Mouse (Mus musculus): ENCODE results near the gene Hist2h2bb. TPM values are rescaled to one million over a fixed set of nuclear protein-coding genes. Genes with fewer than 3 reads are reported as not detected.
A peak's percentile ranks its signal among the peaks of the same experiment; 100 is the strongest.
"Not testable (repeated sequence)": the region's sequence is repeated elsewhere in the genome, so short reads cannot be mapped to it uniquely, and the experiment has no call there.

The Hist2h2bb gene
- 4.0 and 7.9 TPM in 2 replicates for polyA plus RNA-seq (2014; fragmentation: Nextera tagmentation; extraction: Ambion mirVana)

DNA sequence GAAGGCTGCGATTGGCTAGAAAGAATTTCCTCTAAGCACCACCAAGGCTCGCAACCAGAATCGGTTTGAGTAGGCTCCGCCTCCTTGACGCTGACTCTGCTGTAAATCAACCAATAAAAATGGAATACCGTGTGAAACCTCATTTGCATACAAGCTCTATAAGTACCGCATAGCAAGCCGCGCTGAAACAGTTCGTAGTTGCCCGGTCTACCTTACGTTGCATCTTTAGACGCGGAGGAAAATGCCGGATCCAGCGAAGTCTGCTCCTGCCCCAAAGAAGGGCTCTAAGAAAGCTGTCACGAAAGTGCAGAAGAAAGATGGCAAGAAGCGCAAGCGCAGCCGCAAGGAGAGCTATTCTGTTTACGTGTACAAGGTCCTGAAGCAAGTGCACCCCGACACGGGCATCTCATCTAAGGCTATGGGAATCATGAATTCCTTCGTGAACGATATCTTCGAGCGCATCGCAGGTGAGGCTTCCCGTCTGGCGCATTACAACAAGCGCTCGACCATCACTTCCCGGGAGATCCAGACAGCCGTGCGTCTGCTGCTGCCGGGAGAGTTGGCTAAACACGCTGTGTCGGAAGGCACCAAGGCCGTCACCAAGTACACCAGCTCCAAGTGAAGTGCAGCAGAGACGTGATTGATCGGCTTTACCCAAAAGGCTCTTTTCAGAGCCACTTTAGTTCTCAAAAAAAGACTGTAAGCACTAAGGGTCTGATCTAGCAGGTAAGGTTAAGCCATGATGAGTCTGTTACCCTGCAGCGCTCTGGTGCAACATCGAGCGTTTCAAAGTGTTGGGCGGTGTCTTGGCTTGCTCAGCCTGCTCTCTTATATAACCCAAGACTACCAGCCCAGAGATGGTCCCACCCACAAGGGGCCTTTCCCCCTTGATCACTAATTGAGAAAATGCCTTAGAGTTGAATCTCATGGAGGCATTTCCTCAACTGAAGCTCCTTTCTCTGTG is at the start of gene Hist2h2bb:
TSS of gene Hist2h2bb (plus strand) at position 242 of the 964 bp plus-strand sequence.
- peak within 1 kb of the TSS; percentile 87 to 95 for H3K27ac ChIP-seq (replicated peaks in 1 of 2; ENCODE audit: control insufficient read depth in 1 of 2, insufficient read depth in 1 of 2, low read depth in 2 of 2, low read length in 2 of 2)
- peak within 1 kb of the TSS; percentile 95 for H3K4me2 ChIP-seq (ENCODE audit: low read length)
- H3K36me3 ChIP-seq (ENCODE audit: control insufficient read depth, insufficient read depth, low read length) = no peaks in the 10 kb centered on the region
- peak; percentile 93 for ATAC-seq (ENCODE audit: insufficient number of reproducible peaks, insufficient read depth, low FRiP score, low read depth)
- H3K27me3 ChIP-seq (ENCODE audit: control insufficient read depth, insufficient read depth, low read length) = no peaks in the 10 kb centered on the region
- no peaks in the 10 kb centered on the region for H3K9me3 ChIP-seq (ENCODE audit: control insufficient read depth, low read length)
- peak within 1 kb of the TSS; percentile 49 to 53 for H3K4me3 ChIP-seq (ENCODE audit: control insufficient read depth in 1 of 2, insufficient read depth in 1 of 2, low read depth in 1 of 2, low read length in 2 of 2)
- under 1% methylated on average over 45 of the region's 45 CpGs for WGBS
- H3K9ac ChIP-seq (ENCODE audit: low read length) = peak within 1 kb of the TSS; percentile 83
- peaks cover 2 to 5% of the 10 kb centered on the region in 2 experiments; a peak in 3 of 4 replicates for H3K4me1 ChIP-seq (ENCODE audit: control insufficient read depth in 2 of 2, insufficient read depth in 2 of 2, low read length in 2 of 2)

DNA sequence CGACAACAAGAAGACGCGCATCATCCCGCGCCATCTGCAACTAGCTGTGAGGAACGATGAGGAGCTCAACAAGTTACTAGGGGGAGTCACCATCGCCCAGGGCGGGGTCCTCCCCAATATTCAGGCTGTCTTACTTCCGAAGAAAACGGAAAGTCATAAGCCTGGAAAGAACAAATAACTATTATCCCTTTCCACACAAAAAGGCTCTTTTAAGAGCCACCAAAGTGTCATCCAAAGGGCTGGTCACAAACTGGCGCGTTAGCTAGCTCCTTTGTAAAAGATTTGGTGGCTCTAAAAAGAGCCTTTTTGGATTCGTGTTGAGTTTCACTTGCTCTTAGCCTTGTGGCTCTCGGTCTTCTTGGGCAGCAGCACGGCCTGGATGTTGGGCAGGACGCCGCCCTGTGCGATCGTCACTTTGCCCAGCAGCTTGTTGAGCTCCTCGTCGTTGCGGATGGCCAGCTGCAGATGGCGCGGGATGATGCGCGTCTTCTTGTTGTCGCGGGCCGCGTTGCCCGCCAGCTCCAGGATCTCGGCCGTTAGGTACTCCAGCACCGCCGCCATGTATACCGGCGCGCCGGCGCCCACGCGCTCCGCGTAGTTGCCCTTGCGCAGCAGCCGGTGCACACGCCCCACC is 49.3 kb upstream of the Hist2h2bb start:
- WGBS = under 1% methylated on average over 33 of the region's 47 CpGs
- ATAC-seq (ENCODE audit: insufficient number of reproducible peaks, insufficient read depth, low FRiP score, low read depth); H3K27me3 ChIP-seq (ENCODE audit: control insufficient read depth, insufficient read depth, low read length); H3K36me3 ChIP-seq (ENCODE audit: control insufficient read depth, insufficient read depth, low read length); H3K9me3 ChIP-seq (ENCODE audit: control insufficient read depth, low read length): not testable (repeated sequence)
- peaks cover 9 to 27% of the 10 kb centered on the region in 2 experiments for H3K4me1 ChIP-seq (ENCODE audit: control insufficient read depth in 2 of 2, insufficient read depth in 2 of 2, low read length in 2 of 2)
- H3K9ac ChIP-seq (ENCODE audit: low read length) = peak overlapping the region; percentile 93
- peak overlapping the region; percentile 95 to 100 for H3K27ac ChIP-seq (replicated peaks in 1 of 2; ENCODE audit: control insufficient read depth in 1 of 2, insufficient read depth in 1 of 2, low read depth in 2 of 2, low read length in 2 of 2)
- H3K4me3 ChIP-seq (ENCODE audit: control insufficient read depth in 1 of 2, insufficient read depth in 1 of 2, low read depth in 1 of 2, low read length in 2 of 2) = peak overlapping the region; percentile 60 to 72
- peak overlapping the region; percentile 76 for H3K4me2 ChIP-seq (ENCODE audit: low read length)

DNA sequence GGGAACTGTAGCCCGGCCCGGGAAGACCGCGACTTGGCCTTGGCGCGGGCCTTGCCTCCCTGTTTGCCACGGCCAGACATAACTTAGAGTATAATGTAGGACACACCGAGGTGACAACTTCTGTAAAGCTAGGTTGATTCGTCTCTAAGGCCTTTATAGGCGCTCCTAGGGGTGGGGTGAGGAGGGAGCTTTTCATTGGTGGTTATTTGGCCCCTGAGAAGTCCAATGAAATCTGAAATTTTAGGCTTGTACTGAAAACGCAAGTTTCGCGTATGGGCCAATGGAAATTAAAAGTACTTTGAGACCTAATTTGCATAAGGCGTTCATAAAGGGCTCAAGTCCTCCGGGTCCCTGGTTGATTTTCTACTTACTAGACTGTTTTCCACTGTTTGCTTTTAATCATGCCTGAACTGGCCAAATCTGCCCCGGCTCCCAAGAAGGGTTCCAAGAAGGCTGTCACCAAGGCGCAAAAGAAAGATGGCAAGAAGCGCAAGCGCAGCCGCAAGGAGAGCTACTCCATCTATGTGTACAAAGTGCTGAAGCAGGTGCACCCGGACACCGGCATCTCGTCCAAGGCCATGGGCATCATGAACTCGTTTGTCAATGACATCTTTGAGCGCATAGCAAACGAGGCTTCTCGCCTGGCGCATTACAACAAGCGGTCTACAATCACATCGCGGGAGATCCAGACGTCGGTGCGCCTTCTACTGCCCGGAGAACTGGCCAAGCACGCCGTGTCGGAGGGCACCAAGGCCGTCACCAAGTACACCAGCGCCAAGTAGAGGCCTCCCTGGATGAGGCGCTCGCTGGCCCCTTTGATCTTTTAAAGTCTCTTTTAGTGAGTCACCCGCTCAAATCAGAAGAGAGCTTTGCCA is 48.5 kb upstream of the Hist2h2bb start, which contains the start of the genes Hist2h2ac and Hist2h2be:
TSS of gene Hist2h2ac (minus strand) at position 116 of the 875 bp plus-strand sequence.
TSS of gene Hist2h2be (plus strand) at position 355 of the 875 bp plus-strand sequence.
- H3K4me2 ChIP-seq (ENCODE audit: low read length) = peak within 1 kb of the TSS; percentile 76
- WGBS = 1% methylated on average over 43 of the region's 43 CpGs

DNA sequence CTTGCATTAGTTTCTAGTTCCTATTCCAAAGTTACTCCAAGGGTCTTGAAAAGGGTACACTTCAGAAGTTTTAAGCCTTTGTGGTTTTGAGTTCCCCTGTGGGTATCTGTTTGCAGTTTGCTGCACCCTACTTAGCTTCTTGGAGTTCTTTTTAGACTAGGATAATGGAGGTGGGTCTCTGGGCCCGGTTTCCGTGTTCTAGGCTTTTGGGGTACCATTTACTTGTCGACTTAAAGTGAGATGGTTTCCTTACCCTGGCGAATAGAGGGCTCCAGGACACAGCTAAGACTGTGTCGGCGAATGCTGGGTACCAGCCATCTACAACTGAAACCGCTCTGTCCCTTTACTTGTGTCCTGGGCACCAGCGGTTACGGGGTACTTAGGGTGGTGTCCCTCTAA is 47.9 kb upstream of the Hist2h2bb start:
- Histone ChIP-seq H3K4me3 (ENCODE audit: control insufficient read depth in 1 of 2, insufficient read depth in 1 of 2, low read depth in 1 of 2, low read length in 2 of 2) (peak overlapping the region; percentile 60 to 72), H3K27me3 (ENCODE audit: control insufficient read depth, insufficient read depth, low read length) (no peaks in the 10 kb centered on the region), H3K36me3 (ENCODE audit: control insufficient read depth, insufficient read depth, low read length) (no peaks in the 10 kb centered on the region), H3K27ac (replicated peaks in 1 of 2; ENCODE audit: control insufficient read depth in 1 of 2, insufficient read depth in 1 of 2, low read depth in 2 of 2, low read length in 2 of 2) (peak overlapping the region; percentile 95 to 100), H3K9ac (ENCODE audit: low read length) (peak overlapping the region; percentile 93), H3K4me2 (ENCODE audit: low read length) (peak overlapping the region; percentile 76), H3K9me3 (ENCODE audit: control insufficient read depth, low read length) (no peaks in the 10 kb centered on the region), H3K4me1 (ENCODE audit: control insufficient read depth in 2 of 2, insufficient read depth in 2 of 2, low read length in 2 of 2) (peaks cover 9 to 30% of the 10 kb centered on the region in 2 experiments)
- no peak for ATAC-seq (ENCODE audit: insufficient number of reproducible peaks, insufficient read depth, low FRiP score, low read depth)
- 33% methylated on average over 9 of the region's 9 CpGs for WGBS

More for the DNA sequence above, 48.5 kb upstream of the Hist2h2bb start, which contains the start of the genes Hist2h2ac and Hist2h2be:
- peak within 1 kb of the TSS; percentile 95 to 100 for H3K27ac ChIP-seq (replicated peaks in 1 of 2; ENCODE audit: control insufficient read depth in 1 of 2, insufficient read depth in 1 of 2, low read depth in 2 of 2, low read length in 2 of 2)
- H3K27me3 ChIP-seq (ENCODE audit: control insufficient read depth, insufficient read depth, low read length) = no peaks in the 10 kb centered on the region
- H3K9ac ChIP-seq (ENCODE audit: low read length) = peak within 1 kb of the TSS; percentile 93
- H3K36me3 ChIP-seq (ENCODE audit: control insufficient read depth, insufficient read depth, low read length) = no peaks in the 10 kb centered on the region
- peak; percentile 86 for ATAC-seq (ENCODE audit: insufficient number of reproducible peaks, insufficient read depth, low FRiP score, low read depth)
- peaks cover 9 to 30% of the 10 kb centered on the region in 2 experiments for H3K4me1 ChIP-seq (ENCODE audit: control insufficient read depth in 2 of 2, insufficient read depth in 2 of 2, low read length in 2 of 2)
- no peaks in the 10 kb centered on the region for H3K9me3 ChIP-seq (ENCODE audit: control insufficient read depth, low read length)
- H3K4me3 ChIP-seq (ENCODE audit: control insufficient read depth in 1 of 2, insufficient read depth in 1 of 2, low read depth in 1 of 2, low read length in 2 of 2) = peak within 1 kb of the TSS; percentile 60 to 72

DNA sequence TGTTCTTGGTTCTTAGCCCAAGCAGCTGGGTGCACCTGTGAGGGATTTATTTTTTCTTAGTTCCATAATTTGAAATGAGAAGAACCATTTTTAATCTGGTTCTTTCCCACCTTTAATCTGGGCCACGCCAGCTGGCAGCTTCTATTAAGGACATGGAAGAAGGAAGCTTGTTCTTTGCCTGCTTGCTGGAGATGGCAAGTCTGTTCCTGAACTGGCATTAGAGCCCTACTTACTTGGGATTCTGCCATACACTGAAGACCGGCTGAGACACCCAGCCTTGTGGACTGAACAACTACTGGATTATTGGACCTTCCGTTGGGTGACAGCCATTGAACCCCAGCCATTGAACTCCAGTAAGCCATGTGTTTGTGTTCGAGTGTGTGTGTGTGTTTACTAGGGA is 46.8 kb upstream of the Hist2h2bb start:
- Histone ChIP-seq H3K4me3 (ENCODE audit: control insufficient read depth in 1 of 2, insufficient read depth in 1 of 2, low read depth in 1 of 2, low read length in 2 of 2) (no peak overlapping the region), H3K4me2 (ENCODE audit: low read length) (peak overlapping the region; percentile 76), H3K27ac (replicated peaks in 1 of 2; ENCODE audit: control insufficient read depth in 1 of 2, insufficient read depth in 1 of 2, low read depth in 2 of 2, low read length in 2 of 2) (no peak overlapping the region), H3K9me3 (ENCODE audit: control insufficient read depth, low read length) (no peaks in the 10 kb centered on the region), H3K9ac (ENCODE audit: low read length) (no peak overlapping the region), H3K36me3 (ENCODE audit: control insufficient read depth, insufficient read depth, low read length) (no peaks in the 10 kb centered on the region), H3K4me1 (ENCODE audit: control insufficient read depth in 2 of 2, insufficient read depth in 2 of 2, low read length in 2 of 2) (peaks cover 9 to 30% of the 10 kb centered on the region in 2 experiments), H3K27me3 (ENCODE audit: control insufficient read depth, insufficient read depth, low read length) (no peaks in the 10 kb centered on the region)
- 92% methylated on average over 4 of the region's 4 CpGs for WGBS
- ATAC-seq (ENCODE audit: insufficient number of reproducible peaks, insufficient read depth, low FRiP score, low read depth) = no peak

DNA sequence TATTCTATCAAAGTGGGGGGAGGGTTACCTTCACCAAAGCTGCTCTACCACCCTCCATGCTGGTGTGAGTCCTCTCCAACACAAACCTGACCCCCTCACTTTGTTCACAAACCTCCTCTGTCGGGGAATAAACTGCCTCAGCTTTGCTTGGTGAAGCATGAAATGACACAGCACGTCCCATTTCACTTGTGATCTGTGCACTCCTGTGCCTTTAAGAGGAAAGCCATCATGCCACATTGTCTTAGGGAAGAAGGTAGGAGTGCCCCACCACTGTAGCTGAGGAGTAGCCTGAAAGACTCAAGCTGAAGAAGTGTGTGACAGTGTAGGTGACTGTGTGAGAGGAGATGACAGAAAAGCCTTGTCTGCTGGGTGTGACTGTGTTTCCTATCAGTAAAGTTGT is 44.1 kb upstream of the Hist2h2bb start:
- Histone ChIP-seq H3K27ac (replicated peaks in 1 of 2; ENCODE audit: control insufficient read depth in 1 of 2, insufficient read depth in 1 of 2, low read depth in 2 of 2, low read length in 2 of 2) (no peak overlapping the region), H3K36me3 (ENCODE audit: control insufficient read depth, insufficient read depth, low read length) (no peaks in the 10 kb centered on the region), H3K4me2 (ENCODE audit: low read length) (no peak overlapping the region), H3K4me1 (ENCODE audit: control insufficient read depth in 2 of 2, insufficient read depth in 2 of 2, low read length in 2 of 2) (peaks cover 9 to 24% of the 10 kb centered on the region in 2 experiments), H3K9me3 (ENCODE audit: control insufficient read depth, low read length) (no peaks in the 10 kb centered on the region), H3K4me3 (ENCODE audit: control insufficient read depth in 1 of 2, insufficient read depth in 1 of 2, low read depth in 1 of 2, low read length in 2 of 2) (no peak overlapping the region), H3K9ac (ENCODE audit: low read length) (peak overlapping the region; percentile 41; the same call in 1 of the 2 replicates), H3K27me3 (ENCODE audit: control insufficient read depth, insufficient read depth, low read length) (no peaks in the 10 kb centered on the region)
- no peak for ATAC-seq (ENCODE audit: insufficient number of reproducible peaks, insufficient read depth, low FRiP score, low read depth)
- WGBS = 24% methylated on average over 2 of the region's 2 CpGs
